Mouse (Mus musculus) ZHBTc4 (cell line): ENCODE measurements around the gene Pip4k2b.

Experiments
- DNase-seq: peaks from one replicate; pipeline ENCODE4 v3.0.0-alpha.2; 2011; ENCODE audit warnings: low read depth, low spot score

Gene Pip4k2b

GRCm38 (mm10) chr11:97695712-97696401 is 48.6 kb downstream of the Pip4k2b start:
- DNase-seq: peak; percentile 72

GRCm38 (mm10) chr11:97694921-97695711 is 49.4 kb downstream of the Pip4k2b start:
- no peak for DNase-seq

- DNase-seq: no peak
Observed at GRCm38 (mm10) chr11:97694435-97694834, 50.1 kb downstream of the Pip4k2b start.

- DNase-seq: peak; percentile 68
Observed at GRCm38 (mm10) chr11:97689861-97690260, 54.6 kb downstream of the Pip4k2b start.

GRCm38 (mm10) chr11:97687061-97687460 is 57.4 kb downstream of the Pip4k2b start:
- DNase-seq: no peak

GRCm38 (mm10) chr11:97686322-97686908 is 58.1 kb downstream of the Pip4k2b start:
- peak; percentile 41 for DNase-seq

GRCm38 (mm10) chr11:97685613-97686321 is 58.7 kb downstream of the Pip4k2b start, which contains the start of gene Cisd3:
Gene Cisd3, plus strand, starts transcription at chr11:97685826.
- DNase-seq: peak; percentile 88

- no peak for DNase-seq
Observed at GRCm38 (mm10) chr11:97684766-97685165, 59.7 kb downstream of the Pip4k2b start.

GRCm38 (mm10) chr11:97684063-97684680 is 60.3 kb downstream of the Pip4k2b start:
- DNase-seq: peak; percentile 39

- DNase-seq: no peak
Observed at GRCm38 (mm10) chr11:97682504-97683055, 61.9 kb downstream of the Pip4k2b start.

GRCm38 (mm10) chr11:97680430-97680829 is 64.1 kb downstream of the Pip4k2b start:
- DNase-seq: no peak

GRCm38 (mm10) chr11:97678301-97678700 is 66.2 kb downstream of the Pip4k2b start:
- no peak for DNase-seq

- DNase-seq: peak; percentile 89
Observed at GRCm38 (mm10) chr11:97677842-97678241, 66.7 kb downstream of the Pip4k2b start.

- DNase-seq: peak; percentile 28
Observed at GRCm38 (mm10) chr11:97677381-97677780, 67.1 kb downstream of the Pip4k2b start.

- DNase-seq: peak; percentile 48
Observed at GRCm38 (mm10) chr11:97676050-97676754, 68.3 kb downstream of the Pip4k2b start.

- DNase-seq: peak; percentile 76
Observed at GRCm38 (mm10) chr11:97673148-97673547, 71.4 kb downstream of the Pip4k2b start.

- DNase-seq: peak; percentile 83
Observed at GRCm38 (mm10) chr11:97671177-97671527, 73.4 kb downstream of the Pip4k2b start.

- peak; percentile 80 for DNase-seq
Observed at GRCm38 (mm10) chr11:97670234-97671176, 74.0 kb downstream of the Pip4k2b start.

- DNase-seq: peak; percentile 39
Observed at GRCm38 (mm10) chr11:97669829-97670228, 74.7 kb downstream of the Pip4k2b start.
